Mouse (Mus musculus) heart, postnatal 0 days (tissue): ENCODE measurements around the gene Sap18b.

Experiments used
- CTCF ChIP-seq: IDR thresholded peaks from 2 replicates; pipeline ENCODE4 v1.5.1; 2016; ENCODE audit warnings: antibody characterized with exemption, control low read depth, low read depth
- EP300 ChIP-seq: IDR thresholded peaks from 2 replicates; pipeline ENCODE4 v1.6.1; 2016; ENCODE audit warnings: antibody characterized with exemption, low read depth

DNA sequence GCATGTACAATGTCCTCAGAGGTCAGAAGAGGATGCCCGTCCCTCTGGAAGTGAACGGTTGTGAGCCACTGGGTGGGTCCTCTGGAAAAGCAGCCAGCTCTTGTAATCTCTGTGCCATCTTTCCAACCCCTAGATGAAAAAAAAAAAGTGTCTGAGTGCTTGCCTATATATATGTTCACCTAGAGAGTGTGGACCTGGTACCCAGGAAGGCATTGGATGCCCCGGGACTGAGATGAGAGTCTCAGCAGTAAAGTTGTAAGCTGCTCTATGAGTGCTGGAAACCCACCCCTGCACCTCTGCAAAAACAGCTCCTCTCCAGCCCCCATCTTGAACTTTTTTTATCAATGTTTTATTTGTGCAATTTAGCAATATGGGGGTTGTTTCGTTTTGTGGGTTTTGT lies 16.5 kb upstream of the Sap18b start:
- no peak for TF ChIP-seq CTCF
- TF ChIP-seq EP300, result no peak
